Mouse (Mus musculus) olfactory bulb, adult 2 months (tissue): ENCODE data around the gene Fadd.

Experiments used
- CTCF ChIP-seq: fragments of 200-500 bp; IDR thresholded peaks from 2 replicates; pipeline ENCODE4 v1.5.1; 2012; ENCODE audit warnings: low read depth, mild to moderate bottlenecking, low read length, moderate library complexity; ENCODE audit not compliant: insufficient read depth
- POLR2A ChIP-seq: fragments of 200-500 bp; IDR thresholded peaks from 2 replicates; pipeline ENCODE4 v1.6.1; 2012; ENCODE audit warnings: mild to moderate bottlenecking, low read depth, low read length, moderate library complexity; ENCODE audit not compliant: insufficient read depth

DNA sequence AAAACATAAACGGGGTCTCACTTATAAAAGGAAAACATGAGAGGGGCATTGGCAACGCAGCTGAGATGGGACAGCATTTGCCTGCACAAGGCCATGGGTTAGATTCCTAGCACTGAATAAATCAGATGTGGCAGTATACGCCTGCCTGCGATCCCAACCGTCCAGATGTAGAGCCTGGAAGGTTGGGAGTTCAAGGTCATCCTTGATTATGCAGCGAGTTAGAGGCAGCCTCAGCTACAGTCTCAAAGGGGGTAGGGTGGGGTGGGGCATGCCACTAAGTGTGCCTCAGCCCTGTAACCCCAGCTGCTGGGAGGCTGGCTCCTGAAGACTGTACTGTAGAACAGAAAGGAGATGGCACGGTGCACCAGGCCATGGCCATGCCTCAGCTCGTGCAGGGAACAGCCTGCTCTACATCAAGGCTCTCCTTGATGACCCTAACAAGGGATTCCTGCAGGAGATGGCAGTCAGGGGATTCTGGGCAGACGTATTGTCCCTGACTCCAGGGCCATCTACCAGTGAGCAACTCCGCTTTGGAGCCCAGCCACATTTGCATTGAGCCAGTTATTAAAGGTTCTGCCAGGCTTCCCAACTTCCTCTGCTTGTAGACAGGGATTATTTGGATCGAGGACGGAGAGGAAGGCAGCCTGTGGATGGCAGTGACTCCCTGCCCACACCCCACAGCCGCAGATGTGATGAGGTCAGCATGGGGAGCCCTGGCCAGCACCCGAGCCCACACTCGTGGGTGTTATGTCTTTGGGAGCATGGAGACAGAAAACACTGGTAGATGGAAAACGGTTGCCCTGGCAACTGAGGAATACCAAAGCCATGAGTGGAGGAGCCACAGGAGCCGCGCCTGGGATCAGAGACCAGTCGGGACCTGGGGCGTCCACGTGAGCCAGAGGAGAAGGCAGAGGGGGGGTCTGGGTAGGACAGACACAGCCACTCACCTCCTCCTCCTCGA lies 38.7 kb upstream of the Fadd start:
- TF ChIP-seq CTCF (no peak), POLR2A (no peak)
